Mouse (Mus musculus) lung, postnatal 0 days (tissue): Measurements from ENCODE around the gene Ms4a6d. TPM values are rescaled to one million over a fixed set of nuclear protein-coding genes. Genes with fewer than 3 reads are reported as not detected.

ENCODE experiments used
- ATAC-seq: fragments of 200-750 bp; cut with Nextera tagmentation; 2 replicates; pipeline ENCODE4 v1.8.0; 2017; ENCODE audit warnings: moderate library complexity
- DNase-seq: peaks from one replicate; pipeline ENCODE4 v3.0.0-alpha.2; 2016; ENCODE audit warnings: low spot score
- H3K27ac ChIP-seq: fragments of 300-500 bp; sonication (generic); 2 replicates; pipeline ENCODE4 v1.5.1; 2014; ENCODE audit warnings: antibody characterized with exemption, mild to moderate bottlenecking, low read length, mixed read lengths
- H3K27me3 ChIP-seq: fragments of 300-500 bp; sonication (generic); replicated peaks from 2 replicates; pipeline ENCODE4 v1.6.1; 2014; ENCODE audit warnings: low read length, mixed read lengths; ENCODE audit not compliant: insufficient read depth
- H3K36me3 ChIP-seq: fragments of 300-500 bp; sonication (generic); 2 replicates; pipeline ENCODE4 v1.6.1; 2014; ENCODE audit warnings: low read length, mixed read lengths; ENCODE audit not compliant: insufficient read depth
- H3K4me1 ChIP-seq: fragments of 300-500 bp; sonication (generic); 2 replicates; pipeline ENCODE4 v1.6.1; 2014; ENCODE audit warnings: antibody characterized with exemption, low read depth, low read length, mixed read lengths; ENCODE audit not compliant: insufficient read depth
- H3K4me2 ChIP-seq: fragments of 300-500 bp; sonication (generic); replicated peaks from 2 replicates; pipeline ENCODE4 v1.6.1; 2014; ENCODE audit warnings: low read depth, mild to moderate bottlenecking, low read length, moderate library complexity, mixed read lengths
- H3K4me3 ChIP-seq: fragments of 300-500 bp; sonication (generic); 2 replicates; pipeline ENCODE4 v1.5.1; 2014; ENCODE audit warnings: low read depth, low read length
- H3K9ac ChIP-seq: fragments of 300-500 bp; sonication (generic); replicated peaks from 2 replicates; pipeline ENCODE4 v1.6.1; 2014; ENCODE audit warnings: low read depth, mild to moderate bottlenecking
- H3K9me3 ChIP-seq: fragments of 300-500 bp; sonication (generic); 2 replicates; pipeline ENCODE4 v1.6.1; 2016; ENCODE audit warnings: low read length, mixed read lengths
- CTCF ChIP-seq: IDR thresholded peaks from 2 replicates; pipeline ENCODE4 v1.5.1; 2016; ENCODE audit warnings: antibody characterized with exemption, mild to moderate bottlenecking
- EP300 ChIP-seq: IDR thresholded peaks from 2 replicates; pipeline ENCODE4 v1.6.1; 2016; ENCODE audit warnings: antibody characterized with exemption, mild to moderate bottlenecking, control low read depth
- WGBS: fragments of 180-500 bp; shearing (Covaris S2); extraction: QIAGEN DNeasy Blood & Tissue Kit; methylation state at CpG from one replicate; pipeline ENCODE4 v1.1.7; 2014; 5-methylcytosine and 5-hydroxymethylcytosine counted together
- polyA plus RNA-seq: library from polyadenylated mRNA; unstranded; fragments of >200 nt; fragmentation: Nextera tagmentation; extraction: Ambion mirVana; gene quantifications from 2 replicates; pipeline ENCODE4 v1.2.1, GENCODE M21; 2015

The Ms4a6d gene
- polyA plus RNA-seq, 1 experiment from 2014 or later, result 12.0 TPM

GRCm38 (mm10) chr19:11537336-11537735, 67.3 kb downstream of the Ms4a6d start:
- TF ChIP-seq CTCF, result no peak
- TF ChIP-seq EP300, result no peak
- H3K36me3 ChIP-seq, result no peaks in the 10 kb centered on the region
- no peak for DNase-seq
- WGBS, result 15% methylated on average over 2 of the region's 2 CpGs
- H3K4me3 ChIP-seq, result no peak overlapping the region
- H3K9me3 ChIP-seq, result no peaks in the 10 kb centered on the region
- no peaks in the 10 kb centered on the region for H3K27me3 ChIP-seq
- 0 out of 2 replicates have a peak, but pooled peaks have one; percentile 6 for ATAC-seq
- no peak overlapping the region for H3K27ac ChIP-seq
- no peaks in the 10 kb centered on the region for H3K4me1 ChIP-seq
- H3K4me2 ChIP-seq, result no peak overlapping the region
- no peak overlapping the region for H3K9ac ChIP-seq

Other genes starting within 250 kb of the Ms4a6d start
- 5.6 and 6.6 TPM in 2 replicates for gene Ms4a4a, start 229.3 kb downstream of the Ms4a6d start, polyA plus RNA-seq
- 1.1 and 1.2 TPM in 2 replicates for gene Ms4a4c, start 200.1 kb downstream of the Ms4a6d start, polyA plus RNA-seq
- gene Ms4a4b, start 161.3 kb downstream of the Ms4a6d start, polyA plus RNA-seq, result 1.7 and 2.4 TPM in 2 replicates
- 10.8 and 12.6 TPM in 2 replicates for gene Ms4a6c, start 135.5 kb downstream of the Ms4a6d start, polyA plus RNA-seq
- gene Gm8369, start 118.9 kb downstream of the Ms4a6d start, polyA plus RNA-seq, result 0.14 and 0.20 TPM in 2 replicates
- gene Ms4a6b, start 88.3 kb downstream of the Ms4a6d start, polyA plus RNA-seq, result 5.2 and 7.1 TPM in 2 replicates
- 3.8 and 4.3 TPM in 2 replicates for gene Ms4a4d, start 68.0 kb downstream of the Ms4a6d start, polyA plus RNA-seq
- gene Ms4a2, start 18.9 kb upstream of the Ms4a6d start, polyA plus RNA-seq, result 0.16 and 0.51 TPM in 2 replicates
- not detected in 2 replicates for gene Ms4a3, start 36.0 kb upstream of the Ms4a6d start, polyA plus RNA-seq
- gene Oosp2, start 55.7 kb upstream of the Ms4a6d start, polyA plus RNA-seq, result not detected in 2 replicates
- gene Oosp1, start 86.3 kb upstream of the Ms4a6d start, polyA plus RNA-seq, result not detected in 2 replicates
- not detected in 2 replicates for gene Oosp3, start 92.2 kb upstream of the Ms4a6d start, polyA plus RNA-seq
- 10.9 and 15.7 TPM in 2 replicates for gene Gif, start 142.7 kb upstream of the Ms4a6d start, polyA plus RNA-seq
- 26.9 and 27.8 TPM in 2 replicates for gene Mrpl16, start 165.5 kb upstream of the Ms4a6d start, polyA plus RNA-seq
- 39.7 and 42.6 TPM in 2 replicates for gene Stx3, start 214.6 kb upstream of the Ms4a6d start, polyA plus RNA-seq
- 0.08 and 0.14 TPM in 2 replicates for gene Olfr1417, start 234.4 kb upstream of the Ms4a6d start, polyA plus RNA-seq